Mouse (Mus musculus): ENCODE results near the gene Ptpra. TPM values are rescaled to one million over a fixed set of nuclear protein-coding genes. Genes with fewer than 3 reads are reported as not detected.

The Ptpra gene
- polyA plus RNA-seq, 1 experiment: not detected

- H3K27ac ChIP-seq (ENCODE audit: insufficient read depth, low read depth, low read length): no peak overlapping the region
Measured at GRCm38 (mm10) chr2:130586016-130586415, 135.9 kb downstream of the Ptpra start.

GRCm38 (mm10) chr2:130588373-130588772 lies 138.3 kb downstream of the Ptpra start:
- WGBS: 77% methylated on average over 2 of the region's 2 CpGs
- no peak overlapping the region for H3K4me3 ChIP-seq (ENCODE audit: insufficient read depth, low read depth, low read length)
- no peak for TF ChIP-seq CTCF (IDR thresholded peaks at IDR 0.05; ENCODE audit: insufficient read depth, low read depth, low read length)
- no peak for TF ChIP-seq POLR2A (IDR thresholded peaks at IDR 0.05; ENCODE audit: insufficient read depth, low read depth, low read length)

More at GRCm38 (mm10) chr2:130586016-130586415, 135.9 kb downstream of the Ptpra start:
- 88% methylated on average over 6 of the region's 6 CpGs for WGBS
- Histone ChIP-seq H3K4me3 (ENCODE audit: insufficient read depth, low read depth, low read length) (no peak overlapping the region), H3K4me1 (ENCODE audit: control insufficient read depth, insufficient read depth, low read length) (peaks cover 9% of the 10 kb centered on the region)
- TF ChIP-seq CTCF (IDR thresholded peaks at IDR 0.05; ENCODE audit: insufficient read depth, low read depth, low read length) (no peak), POLR2A (IDR thresholded peaks at IDR 0.05; ENCODE audit: insufficient read depth, low read depth, low read length) (no peak)

DNA sequence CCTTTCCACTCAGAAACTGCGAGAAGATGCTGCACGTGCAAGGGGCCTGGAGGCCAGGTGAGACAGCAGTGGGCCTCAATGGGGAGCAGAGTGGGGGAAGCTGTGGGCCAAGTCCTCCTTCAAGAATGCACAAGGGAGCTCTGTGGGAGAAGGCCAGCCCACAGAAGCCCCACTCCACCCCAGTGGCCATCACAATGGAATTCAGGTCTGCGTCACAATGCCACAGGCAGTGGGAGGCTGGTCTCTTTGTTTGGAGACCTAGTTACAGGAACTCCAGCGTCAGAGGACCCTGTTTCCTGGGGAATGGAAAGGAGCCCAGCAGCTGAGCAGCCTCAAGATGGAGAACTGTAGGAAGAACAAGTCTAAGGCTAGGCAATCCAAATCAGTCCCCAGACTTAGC lies 139.1 kb downstream of the Ptpra start:
- Histone ChIP-seq H3K4me3 (ENCODE audit: insufficient read depth, low read depth, low read length) (no peak overlapping the region), H3K4me1 (ENCODE audit: control insufficient read depth, insufficient read depth, low read length) (peaks cover 6% of the 10 kb centered on the region), H3K27ac (ENCODE audit: insufficient read depth, low read depth, low read length) (no peak overlapping the region)
- WGBS: 62% methylated on average over 4 of the region's 4 CpGs
- TF ChIP-seq CTCF (IDR thresholded peaks at IDR 0.05; ENCODE audit: insufficient read depth, low read depth, low read length): no peak
- no peak for TF ChIP-seq POLR2A (IDR thresholded peaks at IDR 0.05; ENCODE audit: insufficient read depth, low read depth, low read length)

More at GRCm38 (mm10) chr2:130588373-130588772, 138.3 kb downstream of the Ptpra start:
- no peak overlapping the region for H3K27ac ChIP-seq (ENCODE audit: insufficient read depth, low read depth, low read length)
- peaks cover 6% of the 10 kb centered on the region for H3K4me1 ChIP-seq (ENCODE audit: control insufficient read depth, insufficient read depth, low read length)

DNA sequence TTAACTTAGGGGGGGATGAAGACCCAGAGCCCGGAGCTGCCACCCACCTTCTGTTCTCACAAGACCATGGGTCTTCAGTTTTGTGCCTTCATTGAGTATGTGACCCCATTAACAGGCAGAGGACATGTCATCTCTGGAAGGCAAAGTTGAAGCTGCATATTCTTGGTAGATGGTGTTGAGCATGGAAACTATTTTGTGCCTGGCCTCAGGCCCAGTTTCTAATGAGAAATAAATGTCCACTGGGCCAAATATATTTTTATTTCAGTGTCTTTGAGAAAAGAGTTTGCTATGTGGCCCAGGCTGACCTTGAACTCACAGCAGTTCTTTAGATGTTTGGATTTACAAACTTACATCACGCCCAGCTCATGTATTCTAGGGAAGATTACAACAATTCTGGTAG lies 139.7 kb downstream of the Ptpra start:
- H3K4me1 ChIP-seq (ENCODE audit: control insufficient read depth, insufficient read depth, low read length): peaks cover 6% of the 10 kb centered on the region
- H3K4me3 ChIP-seq (ENCODE audit: insufficient read depth, low read depth, low read length): no peak overlapping the region
- WGBS: 97% methylated on average over 2 of the region's 2 CpGs
- H3K27ac ChIP-seq (ENCODE audit: insufficient read depth, low read depth, low read length): no peak overlapping the region
- no peak for TF ChIP-seq CTCF (IDR thresholded peaks at IDR 0.05; ENCODE audit: insufficient read depth, low read depth, low read length)
- no peak for TF ChIP-seq POLR2A (IDR thresholded peaks at IDR 0.05; ENCODE audit: insufficient read depth, low read depth, low read length)

DNA sequence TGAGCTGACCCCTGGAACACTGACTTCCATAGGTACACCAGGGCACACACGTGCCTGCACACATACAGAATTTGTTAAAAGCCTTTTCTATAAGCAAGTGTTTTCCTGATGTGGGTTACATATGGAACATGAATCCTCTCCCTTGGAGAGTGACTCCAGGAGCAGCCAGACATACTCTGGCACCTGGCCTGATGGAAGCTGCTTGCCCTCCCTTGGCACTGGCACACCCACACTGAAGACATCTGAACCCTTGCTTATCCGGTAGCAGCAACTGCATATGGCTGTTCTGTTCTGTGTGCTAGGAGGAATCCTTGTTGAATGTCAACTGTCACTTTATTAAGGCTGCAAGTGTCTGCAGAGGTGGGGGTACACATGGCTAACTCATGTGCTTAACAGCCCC lies 140.9 kb downstream of the Ptpra start:
- H3K27ac ChIP-seq (ENCODE audit: insufficient read depth, low read depth, low read length): no peak overlapping the region
- H3K4me1 ChIP-seq (ENCODE audit: control insufficient read depth, insufficient read depth, low read length): peaks cover 6% of the 10 kb centered on the region
- H3K4me3 ChIP-seq (ENCODE audit: insufficient read depth, low read depth, low read length): no peak overlapping the region
- TF ChIP-seq POLR2A (IDR thresholded peaks at IDR 0.05; ENCODE audit: insufficient read depth, low read depth, low read length): no peak
- no peak for TF ChIP-seq CTCF (IDR thresholded peaks at IDR 0.05; ENCODE audit: insufficient read depth, low read depth, low read length)
- WGBS: 86% methylated on average over 2 of the region's 2 CpGs

DNA sequence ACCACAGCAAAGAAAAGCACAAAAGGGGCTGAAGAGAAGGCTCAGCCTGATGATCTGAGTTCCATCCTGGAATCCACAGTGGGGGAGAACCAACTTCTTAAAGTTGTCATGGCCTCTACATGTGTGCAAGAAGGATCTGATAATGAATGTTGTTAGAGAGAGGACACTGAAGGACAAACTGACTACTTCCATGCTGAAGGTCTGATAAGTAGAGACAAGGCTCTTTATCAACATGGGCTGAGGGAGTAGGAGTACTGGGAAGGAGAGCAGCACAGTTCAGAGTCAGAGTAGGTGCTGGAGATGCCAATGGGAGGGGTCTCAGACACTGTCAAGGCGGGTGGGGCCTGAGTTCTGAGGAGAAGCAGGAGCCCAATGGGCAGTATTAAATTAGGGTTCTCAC lies 145.5 kb downstream of the Ptpra start:
- TF ChIP-seq POLR2A (IDR thresholded peaks at IDR 0.05; ENCODE audit: insufficient read depth, low read depth, low read length) (no peak), CTCF (IDR thresholded peaks at IDR 0.05; ENCODE audit: insufficient read depth, low read depth, low read length) (no peak)
- no peaks in the 10 kb centered on the region for H3K4me1 ChIP-seq (ENCODE audit: control insufficient read depth, insufficient read depth, low read length)
- no peak overlapping the region for H3K27ac ChIP-seq (ENCODE audit: insufficient read depth, low read depth, low read length)
- WGBS: 89% methylated on average over 1 of the region's 1 CpGs
- no peak overlapping the region for H3K4me3 ChIP-seq (ENCODE audit: insufficient read depth, low read depth, low read length)

DNA sequence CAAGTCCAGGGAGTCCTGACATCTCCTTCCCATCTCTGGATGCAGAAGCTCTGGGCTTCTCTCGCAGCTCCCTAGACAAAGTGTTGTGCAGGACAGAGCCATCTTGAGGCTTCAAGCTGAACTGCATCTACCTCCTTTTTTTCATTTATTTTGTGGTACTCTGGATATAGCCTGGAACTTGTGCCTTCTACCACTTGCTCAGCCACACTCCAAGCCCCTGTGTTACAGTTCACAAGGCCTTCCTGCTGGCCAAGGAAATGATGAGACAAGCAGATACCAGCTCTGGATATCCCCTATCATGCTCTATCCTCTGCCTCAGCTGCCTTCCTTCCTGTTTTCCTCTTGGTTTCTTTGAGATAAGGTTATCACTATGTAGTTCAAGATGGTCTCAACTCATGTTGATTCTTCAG lies 147.5 kb downstream of the Ptpra start:
- Histone ChIP-seq H3K27ac (ENCODE audit: insufficient read depth, low read depth, low read length) (no peak overlapping the region), H3K4me3 (ENCODE audit: insufficient read depth, low read depth, low read length) (no peak overlapping the region), H3K4me1 (ENCODE audit: control insufficient read depth, insufficient read depth, low read length) (no peaks in the 10 kb centered on the region)
- 0 out of 2 replicates have a peak, but pooled peaks have one; percentile 11 for TF ChIP-seq CTCF (IDR thresholded peaks at IDR 0.05; ENCODE audit: insufficient read depth, low read depth, low read length)
- no peak for TF ChIP-seq POLR2A (IDR thresholded peaks at IDR 0.05; ENCODE audit: insufficient read depth, low read depth, low read length)
- 4% methylated on average over 1 of the region's 1 CpGs for WGBS

DNA sequence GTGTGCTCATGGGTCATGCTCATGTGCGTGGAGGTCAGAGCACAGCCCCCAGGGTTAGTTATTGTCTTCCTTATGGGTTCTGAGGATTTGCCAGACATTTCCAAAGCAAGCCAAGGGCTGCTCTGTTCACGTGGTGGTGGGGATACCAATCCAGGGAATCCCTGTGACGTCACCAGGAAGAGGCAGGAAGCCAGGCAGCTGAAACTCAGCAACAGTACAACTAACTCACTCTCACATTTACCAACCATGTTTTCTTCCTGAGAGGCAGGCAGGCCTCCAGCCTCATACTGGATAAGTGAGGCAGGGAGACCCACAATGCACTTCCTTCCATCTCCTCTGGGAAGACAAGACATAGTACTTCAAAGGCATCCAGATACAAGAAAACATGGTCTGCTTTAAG lies 148.3 kb downstream of the Ptpra start:
- H3K27ac ChIP-seq (ENCODE audit: insufficient read depth, low read depth, low read length): no peak overlapping the region
- H3K4me1 ChIP-seq (ENCODE audit: control insufficient read depth, insufficient read depth, low read length): no peaks in the 10 kb centered on the region
- 61% methylated on average over 3 of the region's 3 CpGs for WGBS
- no peak overlapping the region for H3K4me3 ChIP-seq (ENCODE audit: insufficient read depth, low read depth, low read length)
- TF ChIP-seq POLR2A (IDR thresholded peaks at IDR 0.05; ENCODE audit: insufficient read depth, low read depth, low read length) (no peak), CTCF (IDR thresholded peaks at IDR 0.05; ENCODE audit: insufficient read depth, low read depth, low read length) (no peak)

DNA sequence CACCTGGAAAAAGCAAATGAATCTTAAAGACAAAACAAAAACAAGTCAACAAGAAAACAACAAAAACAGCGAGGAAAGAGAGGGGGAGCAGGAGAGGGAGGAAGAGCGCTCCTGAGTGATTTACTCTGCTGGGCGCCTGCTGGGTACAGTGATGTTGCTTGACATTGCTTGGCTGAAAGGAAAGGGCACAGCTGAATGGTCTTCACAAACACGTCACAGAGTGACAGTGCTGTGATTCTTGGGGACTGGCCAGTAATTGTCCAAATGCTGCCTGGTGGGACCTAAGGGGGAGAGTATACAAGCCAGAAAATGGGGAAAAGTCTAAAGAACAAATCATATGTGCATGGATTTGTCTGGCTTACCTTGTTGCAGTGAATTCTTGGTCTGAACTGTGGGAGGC lies 152.1 kb downstream of the Ptpra start:
- Histone ChIP-seq H3K4me3 (ENCODE audit: insufficient read depth, low read depth, low read length) (no peak overlapping the region), H3K27ac (ENCODE audit: insufficient read depth, low read depth, low read length) (no peak overlapping the region), H3K4me1 (ENCODE audit: control insufficient read depth, insufficient read depth, low read length) (no peaks in the 10 kb centered on the region)
- TF ChIP-seq POLR2A (IDR thresholded peaks at IDR 0.05; ENCODE audit: insufficient read depth, low read depth, low read length) (no peak), CTCF (IDR thresholded peaks at IDR 0.05; ENCODE audit: insufficient read depth, low read depth, low read length) (no peak)
- 80% methylated on average over 4 of the region's 4 CpGs for WGBS

Other genes starting within 250 kb of the Ptpra start
- 362 TPM in 1 of 2 replicates, not detected in the other for gene Nop56, start 175.8 kb upstream of the Ptpra start, polyA plus RNA-seq (2012; ENCODE audit: insufficient read depth, insufficient read length, low replicate concordance, missing spikeins)
- 496 TPM in 1 of 2 replicates, not detected in the other for gene Idh3b, start 165.7 kb upstream of the Ptpra start, polyA plus RNA-seq (2012; ENCODE audit: insufficient read depth, insufficient read length, low replicate concordance, missing spikeins)
- gene Ebf4, start 155.1 kb upstream of the Ptpra start, polyA plus RNA-seq (2012; ENCODE audit: insufficient read depth, insufficient read length, low replicate concordance, missing spikeins): not detected in 2 replicates
- gene Cpxm1, start 52.7 kb upstream of the Ptpra start, polyA plus RNA-seq (2012; ENCODE audit: insufficient read depth, insufficient read length, low replicate concordance, missing spikeins): not detected in 2 replicates
- not detected in 2 replicates for gene Gm28372, start 45.0 kb upstream of the Ptpra start, polyA plus RNA-seq (2012; ENCODE audit: insufficient read depth, insufficient read length, low replicate concordance, missing spikeins)
- not detected in 2 replicates for gene 1700020A23Rik, start 45.0 kb upstream of the Ptpra start, polyA plus RNA-seq (2012; ENCODE audit: insufficient read depth, insufficient read length, low replicate concordance, missing spikeins)
- not detected in 2 replicates for gene Tmem239, start 43.8 kb upstream of the Ptpra start, polyA plus RNA-seq (2012; ENCODE audit: insufficient read depth, insufficient read length, low replicate concordance, missing spikeins)
- gene Vps16, start 25.9 kb upstream of the Ptpra start, polyA plus RNA-seq (2012; ENCODE audit: insufficient read depth, insufficient read length, low replicate concordance, missing spikeins): not detected in 2 replicates
- gene Pced1a, start 25.6 kb upstream of the Ptpra start, polyA plus RNA-seq (2012; ENCODE audit: insufficient read depth, insufficient read length, low replicate concordance, missing spikeins): not detected in 2 replicates
- 295 TPM in 1 of 2 replicates, not detected in the other for gene Mrps26, start 113.5 kb downstream of the Ptpra start, polyA plus RNA-seq (2012; ENCODE audit: insufficient read depth, insufficient read length, low replicate concordance, missing spikeins)
- gene Oxt, start 125.9 kb downstream of the Ptpra start, polyA plus RNA-seq (2012; ENCODE audit: insufficient read depth, insufficient read length, low replicate concordance, missing spikeins): not detected in 2 replicates
- not detected in 2 replicates for gene Avp, start 132.3 kb downstream of the Ptpra start, polyA plus RNA-seq (2012; ENCODE audit: insufficient read depth, insufficient read length, low replicate concordance, missing spikeins)
- not detected in 2 replicates for gene Fastkd5, start 179.7 kb downstream of the Ptpra start, polyA plus RNA-seq (2012; ENCODE audit: insufficient read depth, insufficient read length, low replicate concordance, missing spikeins)
- gene Ubox5, start 179.8 kb downstream of the Ptpra start, polyA plus RNA-seq (2012; ENCODE audit: insufficient read depth, insufficient read length, low replicate concordance, missing spikeins): not detected in 2 replicates
- gene Lzts3, start 192.5 kb downstream of the Ptpra start, polyA plus RNA-seq (2012; ENCODE audit: insufficient read depth, insufficient read length, low replicate concordance, missing spikeins): not detected in 2 replicates
- not detected in 2 replicates for gene Ddrgk1, start 214.4 kb downstream of the Ptpra start, polyA plus RNA-seq (2012; ENCODE audit: insufficient read depth, insufficient read length, low replicate concordance, missing spikeins)
- not detected in 2 replicates for gene Itpa, start 217.3 kb downstream of the Ptpra start, polyA plus RNA-seq (2012; ENCODE audit: insufficient read depth, insufficient read length, low replicate concordance, missing spikeins)
- gene Slc4a11, start 247.2 kb downstream of the Ptpra start, polyA plus RNA-seq (2012; ENCODE audit: insufficient read depth, insufficient read length, low replicate concordance, missing spikeins): not detected in 2 replicates